Mouse (Mus musculus) liver, embryonic 14.5 days (tissue): ENCODE data around the gene C2cd4c.

Source experiments
- CTCF ChIP-seq: IDR thresholded peaks from 2 replicates; pipeline ENCODE4 v1.5.1; 2016; ENCODE audit warnings: antibody characterized with exemption, low read depth, control low read depth
- EP300 ChIP-seq: IDR thresholded peaks from 2 replicates; pipeline ENCODE4 v1.6.1; 2016; ENCODE audit warnings: antibody characterized with exemption, low read depth

- TF ChIP-seq CTCF (no peak), EP300 (no peak)
These were observed 42.5 kb downstream of the C2cd4c start for GRCm38 (mm10) chr10:79571314-79571713.
